Mouse (Mus musculus): ENCODE measurements around the gene Rbck1. TPM values are rescaled to one million over a fixed set of nuclear protein-coding genes. Genes with fewer than 3 reads are reported as not detected.
A peak's percentile ranks its signal among the peaks of the same experiment; 100 is the strongest.

The Rbck1 gene
- total RNA-seq, 2 experiments from 2014 or later: 111 to 117 TPM

DNA sequence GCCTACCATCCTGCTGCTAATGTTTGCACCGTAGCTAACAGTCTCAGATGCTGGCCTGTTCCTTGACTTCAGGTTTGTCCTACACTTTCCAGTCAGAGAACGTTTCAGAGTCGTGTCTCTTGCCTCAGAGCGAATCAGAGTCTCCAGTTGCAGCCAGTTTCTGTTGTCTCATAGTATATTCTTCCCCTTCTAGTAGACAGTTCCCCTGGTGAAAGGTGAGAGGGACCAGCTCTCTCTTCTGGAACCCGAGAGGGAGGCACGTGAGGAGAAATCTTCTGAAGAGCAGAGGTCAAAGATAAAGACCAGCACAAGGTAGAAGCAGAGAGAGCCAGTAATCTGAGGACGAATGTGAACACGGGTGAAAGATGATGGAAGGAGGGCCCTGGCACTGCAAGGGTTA is 44.4 kb downstream of the Rbck1 start:
- no peak for DNase-seq (ENCODE audit: extremely low spot score in 1 of 2, low spot score in 2 of 2)
- Histone ChIP-seq H3K4me3 (no peak overlapping the region), H3K27ac (no peak overlapping the region)
- intact Hi-C loops (cut with DNase I): loop anchor here (5.0 kb wide), 1 partner anchor 176 kb away; no protein-coding TSS in a partner anchor
- TF ChIP-seq CTCF (IDR thresholded peaks at IDR 0.05): no peak

GRCm38 (mm10) chr2:152287560-152287959 is 44.9 kb downstream of the Rbck1 start:
- no peak overlapping the region for H3K4me3 ChIP-seq
- TF ChIP-seq CTCF (IDR thresholded peaks at IDR 0.05): no peak
- H3K27ac ChIP-seq: no peak overlapping the region
- no peak for DNase-seq (ENCODE audit: extremely low spot score in 1 of 2, low spot score in 2 of 2)
- intact Hi-C loops (cut with DNase I): loop anchor here (5.0 kb wide), 1 partner anchor 175 kb away; no protein-coding TSS in a partner anchor

- intact Hi-C loops (cut with DNase I): no loop called here
- H3K4me3 ChIP-seq: no peak overlapping the region
- TF ChIP-seq CTCF (IDR thresholded peaks at IDR 0.05): no peak
- DNase-seq (ENCODE audit: extremely low spot score in 1 of 2, low spot score in 2 of 2): no peak
- no peak overlapping the region for H3K27ac ChIP-seq
Measured at GRCm38 (mm10) chr2:152281407-152281806, 51.0 kb downstream of the Rbck1 start.

GRCm38 (mm10) chr2:152273639-152274038 is 58.8 kb downstream of the Rbck1 start:
- intact Hi-C loops (cut with DNase I): no loop called here
- no peak overlapping the region for H3K27ac ChIP-seq

More at GRCm38 (mm10) chr2:152273639-152274038, 58.8 kb downstream of the Rbck1 start:
- no peak overlapping the region for H3K4me3 ChIP-seq
- peak; percentile 37 for TF ChIP-seq CTCF (IDR thresholded peaks at IDR 0.05)
- no peak for DNase-seq (ENCODE audit: extremely low spot score in 1 of 2, low spot score in 2 of 2)

Other genes starting within 250 kb of the Rbck1 start
- gene Srxn1, start 227.1 kb downstream of the Rbck1 start, total RNA-seq (2021): 100 to 1,000 TPM in 1 of 2 experiments, 10 to 100 TPM in 1; 98.3 to 114 TPM
- gene Tcf15, start 189.1 kb downstream of the Rbck1 start, total RNA-seq (2021): 1 to 10 TPM; 1.6 to 2.4 TPM
- 100 to 1,000 TPM in 1 of 2 experiments, 10 to 100 TPM in 1; 98.0 to 104 TPM for gene Csnk2a1, start 105.8 kb downstream of the Rbck1 start, total RNA-seq (2021)
- 10 to 100 TPM; 54.0 to 57.1 TPM for gene Tbc1d20, start 38.8 kb downstream of the Rbck1 start, total RNA-seq (2021)
- gene Trib3, start 11.4 kb upstream of the Rbck1 start, total RNA-seq (2021): 1 to 10 TPM in 1 of 2 experiments, under 1 TPM in 1; 0.84 to 1.1 TPM
- 10 to 100 TPM; 74.6 to 90.8 TPM for gene Nrsn2, start 44.0 kb upstream of the Rbck1 start, total RNA-seq (2021)
- gene Sox12, start 65.4 kb upstream of the Rbck1 start, total RNA-seq (2021): 10 to 100 TPM; 12.8 to 15.7 TPM
- gene Zcchc3, start 82.4 kb upstream of the Rbck1 start, total RNA-seq (2021): 1 to 10 TPM; 8.5 to 9.9 TPM
- 1 to 10 TPM; 2.4 to 3.0 TPM for gene 6820408C15Rik, start 82.9 kb upstream of the Rbck1 start, total RNA-seq (2021)
- gene Defb23, start 132.0 kb upstream of the Rbck1 start, total RNA-seq (2021): not detected
- gene Defb20, start 144.4 kb upstream of the Rbck1 start, total RNA-seq (2021): not detected
- not detected for gene Defb22, start 157.5 kb upstream of the Rbck1 start, total RNA-seq (2021)
- not detected for gene Defb26, start 179.0 kb upstream of the Rbck1 start, total RNA-seq (2021)
- not detected for gene Defb28, start 185.6 kb upstream of the Rbck1 start, total RNA-seq (2021)
- gene Defb29, start 207.4 kb upstream of the Rbck1 start, total RNA-seq (2021): not detected
- not detected for gene Gm17416, start 236.7 kb upstream of the Rbck1 start, total RNA-seq (2021)
- not detected for gene Defb21, start 240.1 kb upstream of the Rbck1 start, total RNA-seq (2021)
- gene Defb19, start 247.7 kb upstream of the Rbck1 start, total RNA-seq (2021): not detected